Mouse (Mus musculus) liver, adult 2 months (tissue): ENCODE data around the gene Tnfaip6. TPM values are rescaled to one million over a fixed set of nuclear protein-coding genes. Genes with fewer than 3 reads are reported as not detected.
"Not testable (repeated sequence)": the region's sequence is repeated elsewhere in the genome, so short reads cannot be mapped to it uniquely, and the experiment has no call there.

Experiments used
- DNase-seq: peaks from one replicate; pipeline ENCODE4 v3.0.0-alpha.2; 2011; ENCODE audit warnings: low read depth, low spot score; ENCODE audit errors: extremely low read depth
- H3K27ac ChIP-seq: fragments of 200-500 bp; replicated peaks from 2 replicates; pipeline ENCODE4 v1.5.1; 2012; ENCODE audit warnings: low read depth, mild to moderate bottlenecking, control low read depth, inconsistent platforms, low read length; ENCODE audit not compliant: insufficient read depth
- H3K27me3 ChIP-seq: fragments of 200-500 bp; 2 replicates; pipeline ENCODE4 v1.6.1; 2012; ENCODE audit warnings: mild to moderate bottlenecking, moderate library complexity, low read length, inconsistent platforms; ENCODE audit not compliant: control insufficient read depth, insufficient read depth
- H3K36me3 ChIP-seq: fragments of 200-500 bp; 2 replicates; pipeline ENCODE4 v1.6.1; 2012; ENCODE audit warnings: low read length, inconsistent platforms; ENCODE audit not compliant: control insufficient read depth, insufficient read depth
- H3K4me1 ChIP-seq: fragments of 200-500 bp; 2 replicates; pipeline ENCODE4 v1.6.1; 2011; ENCODE audit warnings: low read length; ENCODE audit not compliant: control insufficient read depth, insufficient read depth
- H3K4me3 ChIP-seq: fragments of 200-500 bp; 2 replicates; pipeline ENCODE4 v1.5.1; 2011; ENCODE audit warnings: low read depth, mild to moderate bottlenecking, control low read depth, low read length, moderate library complexity; ENCODE audit not compliant: insufficient read depth
- H3K79me2 ChIP-seq: fragments of 200-500 bp; 2 replicates; pipeline ENCODE4 v1.6.1; 2012; ENCODE audit warnings: inconsistent platforms, mild to moderate bottlenecking, low read length, moderate library complexity; ENCODE audit not compliant: control insufficient read depth, insufficient read depth
- H3K9ac ChIP-seq: fragments of 200-500 bp; 2 replicates; pipeline ENCODE4 v1.6.1; 2012; ENCODE audit warnings: low read depth, mild to moderate bottlenecking, control low read depth, inconsistent platforms, low read length
- CTCF ChIP-seq: fragments of 200-500 bp; IDR thresholded peaks from 2 replicates; pipeline ENCODE4 v1.5.1; 2011; ENCODE audit warnings: low read depth, low read length, control low read depth
- POLR2A ChIP-seq: fragments of 200-500 bp; IDR thresholded peaks from 2 replicates; pipeline ENCODE4 v1.6.1; 2011; ENCODE audit warnings: low read length, control low read depth; ENCODE audit not compliant: insufficient read depth; ENCODE audit errors: extremely low read depth
- WGBS: fragments of 180-500 bp; shearing (Covaris S2); methylation state at CpG from one replicate; pipeline ENCODE4 v1.1.7; 2018; 5-methylcytosine and 5-hydroxymethylcytosine counted together
- polyA plus RNA-seq: library from polyadenylated mRNA; depleted of rRNA; stranded (reverse); fragments of >200 nt; gene quantifications from 2 replicates; pipeline ENCODE4 v1.2.3, GENCODE M21; 2012
- total RNA-seq: library from RNA; depleted of rRNA; stranded (reverse); fragments of >200 nt; gene quantifications from 2 replicates; pipeline ENCODE4 v1.2.3, GENCODE M21; 2014

The Tnfaip6 gene
- total and polyA plus RNA-seq, 2 experiments: 0.09 TPM; not detected in 1

GRCm38 (mm10) chr2:52006380-52006779 is 31.4 kb upstream of the Tnfaip6 start:
- WGBS: 90% methylated on average over 3 of the region's 3 CpGs
- Histone ChIP-seq H3K79me2 (no peaks in the 10 kb centered on the region), H3K4me1 (no peaks in the 10 kb centered on the region), H3K36me3 (no peaks in the 10 kb centered on the region), H3K27ac (no peak overlapping the region), H3K9ac (no peak overlapping the region), H3K27me3 (no peaks in the 10 kb centered on the region), H3K4me3 (no peak overlapping the region)
- TF ChIP-seq CTCF: no peak
- no peak for TF ChIP-seq POLR2A
- DNase-seq: no peak

GRCm38 (mm10) chr2:52011820-52012219 is 26.0 kb upstream of the Tnfaip6 start:
- WGBS: 84% methylated on average over 3 of the region's 3 CpGs
- not testable (repeated sequence) for H3K79me2 ChIP-seq, H3K4me1 ChIP-seq, H3K27me3 ChIP-seq, DNase-seq, H3K4me3 ChIP-seq, H3K36me3 ChIP-seq, H3K9ac ChIP-seq, H3K27ac ChIP-seq

- 81% methylated on average over 9 of the region's 9 CpGs for WGBS
- Histone ChIP-seq H3K9ac (no peak overlapping the region), H3K4me1 (no peaks in the 10 kb centered on the region), H3K79me2 (no peaks in the 10 kb centered on the region), H3K4me3 (no peak overlapping the region), H3K27me3 (no peaks in the 10 kb centered on the region), H3K36me3 (no peaks in the 10 kb centered on the region), H3K27ac (no peak overlapping the region)
- DNase-seq: no peak
- TF ChIP-seq POLR2A (no peak), CTCF (no peak)
Measured at GRCm38 (mm10) chr2:52013306-52013820, 24.4 kb upstream of the Tnfaip6 start.

- Histone ChIP-seq H3K9ac (no peak overlapping the region), H3K36me3 (no peaks in the 10 kb centered on the region), H3K27ac (no peak overlapping the region), H3K4me1 (no peaks in the 10 kb centered on the region), H3K4me3 (no peak overlapping the region), H3K79me2 (no peaks in the 10 kb centered on the region), H3K27me3 (no peaks in the 10 kb centered on the region)
- DNase-seq: no peak
- TF ChIP-seq POLR2A (no peak), CTCF (no peak)
- WGBS: 52% methylated on average over 7 of the region's 7 CpGs
Measured at GRCm38 (mm10) chr2:52016361-52016760, 21.4 kb upstream of the Tnfaip6 start.

GRCm38 (mm10) chr2:52027061-52027460 is 10.7 kb upstream of the Tnfaip6 start:
- Histone ChIP-seq H3K36me3 (no peaks in the 10 kb centered on the region), H3K79me2 (no peaks in the 10 kb centered on the region), H3K4me3 (no peak overlapping the region), H3K4me1 (no peaks in the 10 kb centered on the region), H3K9ac (no peak overlapping the region), H3K27me3 (no peaks in the 10 kb centered on the region), H3K27ac (no peak overlapping the region)
- 89% methylated on average over 4 of the region's 4 CpGs for WGBS
- TF ChIP-seq CTCF (no peak), POLR2A (no peak)
- DNase-seq: no peak

GRCm38 (mm10) chr2:52029426-52029825 is 8.4 kb upstream of the Tnfaip6 start:
- WGBS: 87% methylated on average over 3 of the region's 3 CpGs
- DNase-seq: no peak
- H3K27ac ChIP-seq: no peak overlapping the region
- H3K79me2 ChIP-seq: no peaks in the 10 kb centered on the region
- no peak for TF ChIP-seq POLR2A
- no peak for TF ChIP-seq CTCF
- H3K36me3 ChIP-seq: no peaks in the 10 kb centered on the region
- H3K4me3 ChIP-seq: no peak overlapping the region
- no peaks in the 10 kb centered on the region for H3K4me1 ChIP-seq
- H3K9ac ChIP-seq: no peak overlapping the region
- no peaks in the 10 kb centered on the region for H3K27me3 ChIP-seq
